Mouse (Mus musculus) neural tube, embryonic 12.5 days (tissue): ENCODE data around the gene Gdf7. TPM values are rescaled to one million over a fixed set of nuclear protein-coding genes. Genes with fewer than 3 reads are reported as not detected.
A peak's percentile ranks its signal among the peaks of the same experiment; 100 is the strongest.

Experiments
- ATAC-seq: fragments of 200-750 bp; cut with Nextera tagmentation; 2 replicates; pipeline ENCODE4 v1.8.0; 2017; ENCODE audit warnings: low read depth, mild to moderate bottlenecking, moderate TSS enrichment, moderate library complexity; ENCODE audit not compliant: low FRiP score
- H3K27ac ChIP-seq: fragments of 300-500 bp; sonication (generic); 2 replicates; pipeline ENCODE4 v1.5.1; 2016
- H3K27me3 ChIP-seq: fragments of 300-500 bp; sonication (generic); replicated peaks from 2 replicates; pipeline ENCODE4 v1.6.1; 2016; ENCODE audit warnings: mild to moderate bottlenecking
- H3K36me3 ChIP-seq: fragments of 300-500 bp; sonication (generic); 2 replicates; pipeline ENCODE4 v1.6.1; 2016; ENCODE audit warnings: mild to moderate bottlenecking
- H3K4me1 ChIP-seq: fragments of 300-500 bp; sonication (generic); 2 replicates; pipeline ENCODE4 v1.6.1; 2016
- H3K4me2 ChIP-seq: fragments of 300-500 bp; sonication (generic); replicated peaks from 2 replicates; pipeline ENCODE4 v1.6.1; 2016; ENCODE audit warnings: mild to moderate bottlenecking
- H3K4me3 ChIP-seq: fragments of 300-500 bp; sonication (generic); 2 replicates; pipeline ENCODE4 v1.5.1; 2016
- H3K9ac ChIP-seq: fragments of 300-500 bp; sonication (generic); 2 replicates; pipeline ENCODE4 v1.6.1; 2016; ENCODE audit warnings: mild to moderate bottlenecking
- H3K9me3 ChIP-seq: fragments of 300-500 bp; sonication (generic); 2 replicates; pipeline ENCODE4 v1.6.1; 2016; ENCODE audit warnings: mild to moderate bottlenecking
- WGBS: fragments of 180-500 bp; shearing (Covaris S2); methylation state at CpG from one replicate; pipeline ENCODE4 v1.1.7; 2016; 5-methylcytosine and 5-hydroxymethylcytosine counted together
- polyA plus RNA-seq: library from polyadenylated mRNA; unstranded; fragments of >200 nt; fragmentation: Nextera tagmentation; extraction: Ambion mirVana; gene quantifications from 2 replicates; pipeline ENCODE4 v1.2.1, GENCODE M21; 2016

Gdf7 gene
- polyA plus RNA-seq, 1 experiment from 2014 or later = 0.39 TPM

- peaks cover 9% of the 10 kb centered on the region; the same call in 1 of the 2 replicates for H3K4me1 ChIP-seq
- 92% methylated on average over 13 of the region's 13 CpGs for WGBS
- no peaks in the 10 kb centered on the region for H3K9me3 ChIP-seq
- H3K36me3 ChIP-seq = peaks cover 19% of the 10 kb centered on the region; the same call in 1 of the 2 replicates
- no peak overlapping the region for H3K27ac ChIP-seq
- no peak overlapping the region for H3K4me2 ChIP-seq
- no peak overlapping the region for H3K9ac ChIP-seq
- H3K27me3 ChIP-seq = no peaks in the 10 kb centered on the region
- no peak overlapping the region for H3K4me3 ChIP-seq
- ATAC-seq = no peak
Measured at GRCm38 (mm10) chr12:8325245-8325942, 23.6 kb upstream of the Gdf7 start.

GRCm38 (mm10) chr12:8324086-8324485 lies 22.3 kb upstream of the Gdf7 start:
- ATAC-seq = no peak
- H3K4me3 ChIP-seq = no peak overlapping the region

GRCm38 (mm10) chr12:8321506-8321905 lies 19.8 kb upstream of the Gdf7 start:
- WGBS = 91% methylated on average over 10 of the region's 10 CpGs
- no peak for ATAC-seq
- Histone ChIP-seq H3K4me2 (no peak overlapping the region), H3K9me3 (no peaks in the 10 kb centered on the region), H3K27me3 (no peaks in the 10 kb centered on the region), H3K4me1 (no peaks in the 10 kb centered on the region), H3K36me3 (peaks cover 23% of the 10 kb centered on the region; the same call in 1 of the 2 replicates), H3K9ac (no peak overlapping the region), H3K4me3 (no peak overlapping the region), H3K27ac (no peak overlapping the region)

More at GRCm38 (mm10) chr12:8324086-8324485, 22.3 kb upstream of the Gdf7 start:
- 88% methylated on average over 10 of the region's 10 CpGs for WGBS
- Histone ChIP-seq H3K9ac (no peak overlapping the region), H3K4me1 (peaks cover 9% of the 10 kb centered on the region; the same call in 1 of the 2 replicates), H3K27me3 (no peaks in the 10 kb centered on the region), H3K27ac (no peak overlapping the region), H3K4me2 (no peak overlapping the region), H3K9me3 (no peaks in the 10 kb centered on the region), H3K36me3 (peaks cover 15% of the 10 kb centered on the region; the same call in 1 of the 2 replicates)

- ATAC-seq = peak; percentile 29; the same call in 1 of the 2 replicates
- WGBS = 43% methylated on average over 5 of the region's 5 CpGs
- Histone ChIP-seq H3K9ac (no peak overlapping the region), H3K9me3 (no peaks in the 10 kb centered on the region), H3K4me1 (no peaks in the 10 kb centered on the region), H3K27ac (no peak overlapping the region), H3K4me3 (no peak overlapping the region), H3K27me3 (no peaks in the 10 kb centered on the region), H3K36me3 (peaks cover 23% of the 10 kb centered on the region; the same call in 1 of the 2 replicates), H3K4me2 (no peak overlapping the region)
Measured at GRCm38 (mm10) chr12:8320084-8320713, 18.4 kb upstream of the Gdf7 start.

GRCm38 (mm10) chr12:8316541-8316940 lies 14.8 kb upstream of the Gdf7 start:
- Histone ChIP-seq H3K4me1 (peaks cover 13% of the 10 kb centered on the region), H3K36me3 (peaks cover 13% of the 10 kb centered on the region; the same call in 1 of the 2 replicates), H3K4me3 (no peak overlapping the region), H3K27me3 (peaks cover 4% of the 10 kb centered on the region; the same call in 1 of the 2 replicates), H3K9ac (no peak overlapping the region), H3K4me2 (no peak overlapping the region), H3K9me3 (no peaks in the 10 kb centered on the region), H3K27ac (no peak overlapping the region)
- ATAC-seq = no peak
- 86% methylated on average over 5 of the region's 5 CpGs for WGBS

GRCm38 (mm10) chr12:8313773-8314172 lies 12.0 kb upstream of the Gdf7 start:
- 22% methylated on average over 12 of the region's 12 CpGs for WGBS
- Histone ChIP-seq H3K36me3 (peaks cover 5% of the 10 kb centered on the region; the same call in 1 of the 2 replicates), H3K4me2 (peak overlapping the region; percentile 81), H3K4me3 (peak overlapping the region; percentile 57), H3K9me3 (no peaks in the 10 kb centered on the region), H3K27me3 (peaks cover 15% of the 10 kb centered on the region), H3K4me1 (peaks cover 19% of the 10 kb centered on the region), H3K9ac (peak overlapping the region; percentile 71), H3K27ac (no peak overlapping the region)
- ATAC-seq = peak; percentile 21

GRCm38 (mm10) chr12:8313270-8313771 lies 11.6 kb upstream of the Gdf7 start, which contains the start of gene Hs1bp3:
Hs1bp3 (plus strand) TSS chr12:8313432.
- Histone ChIP-seq H3K9me3 (no peaks in the 10 kb centered on the region), H3K4me1 (peaks cover 19% of the 10 kb centered on the region)

GRCm38 (mm10) chr12:8312266-8312665 lies 10.5 kb upstream of the Gdf7 start:
- WGBS = 83% methylated on average over 4 of the region's 4 CpGs
- H3K4me1 ChIP-seq = peaks cover 19% of the 10 kb centered on the region
- no peak overlapping the region for H3K27ac ChIP-seq
- H3K36me3 ChIP-seq = no peaks in the 10 kb centered on the region
- H3K27me3 ChIP-seq = peaks cover 15% of the 10 kb centered on the region
- H3K4me2 ChIP-seq = no peak overlapping the region
- H3K9ac ChIP-seq = no peak overlapping the region
- H3K9me3 ChIP-seq = no peaks in the 10 kb centered on the region
- no peak overlapping the region for H3K4me3 ChIP-seq
- ATAC-seq = no peak

More at GRCm38 (mm10) chr12:8313270-8313771, 11.6 kb upstream of the Gdf7 start, which contains the start of gene Hs1bp3:
- WGBS = under 1% methylated on average over 38 of the region's 38 CpGs
- Histone ChIP-seq H3K9ac (peak within 1 kb of the TSS; percentile 71), H3K27ac (no peak within 1 kb of the TSS), H3K4me2 (peak within 1 kb of the TSS; percentile 81), H3K4me3 (peak within 1 kb of the TSS; percentile 57), H3K36me3 (peaks cover 3% of the 10 kb centered on the region; the same call in 1 of the 2 replicates), H3K27me3 (peaks cover 15% of the 10 kb centered on the region)
- peak; percentile 81 for ATAC-seq

- H3K9ac ChIP-seq = no peak overlapping the region
Measured at GRCm38 (mm10) chr12:8310992-8311391, 9.2 kb upstream of the Gdf7 start.

GRCm38 (mm10) chr12:8306910-8307309 lies 5.2 kb upstream of the Gdf7 start:
- ATAC-seq = no peak
- WGBS = 51% methylated on average over 1 of the region's 1 CpGs
- H3K9ac ChIP-seq = no peak overlapping the region

More at GRCm38 (mm10) chr12:8310992-8311391, 9.2 kb upstream of the Gdf7 start:
- no peaks in the 10 kb centered on the region for H3K9me3 ChIP-seq
- H3K27ac ChIP-seq = no peak overlapping the region
- H3K27me3 ChIP-seq = peaks cover 15% of the 10 kb centered on the region
- no peak overlapping the region for H3K4me3 ChIP-seq
- no peak for ATAC-seq
- WGBS = 48% methylated on average over 17 of the region's 17 CpGs
- H3K4me1 ChIP-seq = peaks cover 22% of the 10 kb centered on the region
- peak overlapping the region; percentile 24 for H3K4me2 ChIP-seq
- H3K36me3 ChIP-seq = no peaks in the 10 kb centered on the region

GRCm38 (mm10) chr12:8306432-8306831 lies 4.7 kb upstream of the Gdf7 start:
- no peak overlapping the region; the same call in 1 of the 2 replicates for H3K4me2 ChIP-seq
- H3K9me3 ChIP-seq = no peaks in the 10 kb centered on the region
- H3K27ac ChIP-seq = no peak overlapping the region
- no peaks in the 10 kb centered on the region for H3K36me3 ChIP-seq
- peak; percentile 48 for ATAC-seq
- H3K4me1 ChIP-seq = peaks cover 20% of the 10 kb centered on the region
- H3K27me3 ChIP-seq = peaks cover 51% of the 10 kb centered on the region
- H3K4me3 ChIP-seq = no peak overlapping the region
- WGBS = 5% methylated on average over 5 of the region's 5 CpGs
- H3K9ac ChIP-seq = no peak overlapping the region

More at GRCm38 (mm10) chr12:8306910-8307309, 5.2 kb upstream of the Gdf7 start:
- H3K27me3 ChIP-seq = peaks cover 48% of the 10 kb centered on the region
- H3K4me1 ChIP-seq = peaks cover 15% of the 10 kb centered on the region
- H3K27ac ChIP-seq = no peak overlapping the region
- no peak overlapping the region for H3K4me3 ChIP-seq
- no peaks in the 10 kb centered on the region for H3K36me3 ChIP-seq
- no peak overlapping the region for H3K4me2 ChIP-seq
- no peaks in the 10 kb centered on the region for H3K9me3 ChIP-seq

- H3K36me3 ChIP-seq = no peaks in the 10 kb centered on the region
- peaks cover 20% of the 10 kb centered on the region for H3K4me1 ChIP-seq
- H3K4me2 ChIP-seq = no peak overlapping the region
- 40% methylated on average over 2 of the region's 2 CpGs for WGBS
- ATAC-seq = no peak
- H3K27me3 ChIP-seq = peaks cover 51% of the 10 kb centered on the region
- H3K9me3 ChIP-seq = no peaks in the 10 kb centered on the region
- H3K4me3 ChIP-seq = no peak overlapping the region
- H3K9ac ChIP-seq = no peak overlapping the region
- H3K27ac ChIP-seq = no peak overlapping the region
Measured at GRCm38 (mm10) chr12:8305258-8305657, 3.5 kb upstream of the Gdf7 start.
